Mouse (Mus musculus) mature B cell (primary cell): ENCODE measurements around the gene Hint2.

Source experiments
- in situ Hi-C: fragments of 300-500 bp; cut with MboI; formaldehyde crosslinking; loops from 2 replicates; pipeline ENCODE4 v1.14.3; 2019

The Hint2 gene

GRCm38 (mm10) chr4:43604751-43605685 lies 51.2 kb downstream of the Hint2 start:
- in situ Hi-C loops, result no loop called here
